Mouse (Mus musculus): ENCODE results near the gene Jsrp1. TPM values are rescaled to one million over a fixed set of nuclear protein-coding genes. Genes with fewer than 3 reads are reported as not detected.

Jsrp1 gene
- polyA plus RNA-seq, 1 experiment = 0.63 TPM

DNA sequence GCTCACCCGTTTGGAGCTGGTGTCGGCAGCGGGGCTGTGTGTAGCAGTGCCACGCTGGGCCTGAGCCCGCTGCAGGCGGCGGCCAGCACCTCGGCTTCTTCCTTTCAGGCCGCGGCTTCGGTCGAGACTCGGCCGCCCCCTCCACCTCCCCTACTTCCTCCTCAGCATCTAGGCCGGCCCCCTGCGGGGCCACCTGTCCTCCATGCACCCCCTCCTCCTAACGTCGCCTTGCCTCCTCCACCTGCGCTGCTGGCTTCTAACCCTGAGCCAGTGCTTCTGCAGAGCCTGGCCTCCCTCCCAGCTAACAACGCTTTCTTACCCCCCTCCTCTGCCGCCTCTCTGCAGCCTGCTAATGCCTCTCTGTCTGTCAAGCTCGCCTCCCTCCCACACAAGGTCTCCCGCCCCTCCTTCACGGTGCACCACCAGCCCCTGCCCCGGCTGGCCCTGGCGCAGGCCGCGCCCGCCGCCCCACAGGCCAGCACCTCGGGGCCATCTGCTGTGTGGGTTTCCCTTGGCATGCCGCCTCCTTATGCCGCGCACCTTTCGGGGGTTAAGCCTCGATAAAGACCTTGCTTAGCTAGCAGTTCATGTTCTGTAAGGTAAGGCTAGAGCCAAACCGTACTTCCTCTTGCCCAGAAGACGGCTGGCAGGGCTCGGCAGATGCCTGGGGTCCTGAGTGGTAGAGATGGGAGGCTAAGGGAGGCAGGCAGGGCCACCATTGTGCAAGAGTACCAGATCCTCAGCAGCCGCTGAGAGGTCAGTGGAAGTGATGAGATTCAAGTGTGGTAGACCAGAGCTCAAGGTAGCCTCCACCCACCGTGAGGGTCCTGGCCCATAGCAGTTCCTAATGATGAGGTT lies 20.9 kb downstream of the Jsrp1 start:
- DNase-seq (ENCODE audit: low read depth) = no peak

- DNase-seq (ENCODE audit: low read depth) = no peak
These were observed 21.7 kb downstream of the Jsrp1 start for GRCm38 (mm10) chr10:80791476-80792174.

DNA sequence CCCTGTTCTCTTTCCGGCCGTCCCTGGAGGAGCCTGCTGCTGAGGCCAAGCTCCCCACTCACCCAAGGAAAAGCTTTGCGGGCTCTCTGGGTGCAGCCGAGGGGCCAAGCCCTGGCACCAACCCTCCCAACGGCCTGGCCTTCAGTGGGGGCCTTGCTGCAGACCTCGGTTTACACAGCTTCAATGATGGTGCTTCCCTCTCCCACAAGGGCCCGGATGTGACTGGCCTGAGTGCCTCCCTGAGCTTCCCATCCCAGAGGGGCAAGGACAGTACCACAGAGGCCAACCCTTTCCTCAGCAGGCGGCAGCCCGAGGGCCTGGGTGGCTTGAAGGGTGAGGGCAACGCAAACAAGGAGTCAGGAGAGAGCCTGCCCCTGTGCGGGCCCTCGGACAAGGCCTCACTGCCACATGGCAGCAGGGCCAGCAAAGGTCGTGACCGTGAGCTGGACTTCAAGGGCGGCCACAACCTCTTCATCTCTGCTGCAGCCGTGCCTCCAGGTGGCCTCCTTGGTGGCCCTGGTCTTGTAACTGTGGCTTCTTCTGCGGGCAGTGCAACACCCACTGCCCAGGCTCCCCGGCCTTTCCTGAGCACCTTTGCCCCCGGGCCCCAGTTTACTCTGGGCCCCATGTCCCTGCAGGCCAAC lies 22.4 kb downstream of the Jsrp1 start:
- no peak for DNase-seq (ENCODE audit: low read depth)

- DNase-seq (ENCODE audit: low read depth) = no peak
These were observed 25.8 kb downstream of the Jsrp1 start for GRCm38 (mm10) chr10:80787517-80787916.

- no peak for DNase-seq (ENCODE audit: low read depth)
These were observed 27.3 kb downstream of the Jsrp1 start for GRCm38 (mm10) chr10:80785963-80786362.

- no peak for DNase-seq (ENCODE audit: low read depth)
These were observed 28.4 kb downstream of the Jsrp1 start for GRCm38 (mm10) chr10:80784871-80785270.

GRCm38 (mm10) chr10:80784302-80784701 lies 29.0 kb downstream of the Jsrp1 start:
- no peak for DNase-seq (ENCODE audit: low read depth)

GRCm38 (mm10) chr10:80779565-80779964 lies 33.7 kb downstream of the Jsrp1 start:
- DNase-seq (ENCODE audit: low read depth) = no peak

GRCm38 (mm10) chr10:80777123-80777522 lies 36.2 kb downstream of the Jsrp1 start:
- no peak for DNase-seq (ENCODE audit: low read depth)

DNA sequence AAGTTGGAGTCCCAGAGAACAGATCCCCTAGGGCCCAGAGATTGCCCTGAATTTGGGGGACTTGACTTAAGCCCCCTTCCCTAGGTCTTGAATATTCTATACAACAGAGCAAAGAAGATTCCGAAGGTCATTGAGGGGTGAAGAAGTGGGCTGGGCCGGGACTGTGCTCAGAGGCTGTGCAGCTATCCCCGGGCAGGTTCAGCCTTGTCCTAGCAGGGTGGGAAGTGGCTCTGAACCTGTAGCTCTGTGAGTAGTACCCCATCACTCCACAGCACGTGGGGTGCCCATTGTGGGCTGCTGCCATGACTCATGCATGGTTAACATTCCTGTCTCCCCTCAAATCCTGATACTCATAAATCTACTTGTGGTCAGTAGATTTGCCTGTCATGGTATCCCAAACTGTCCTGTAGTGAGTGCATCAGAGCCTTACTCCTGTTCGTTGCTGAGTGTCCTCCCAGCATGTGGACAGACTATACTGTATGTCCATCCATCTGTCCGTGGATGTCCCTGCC lies 36.9 kb downstream of the Jsrp1 start:
- no peak for DNase-seq (ENCODE audit: low read depth)

- DNase-seq (ENCODE audit: low read depth) = no peak
These were observed 37.6 kb downstream of the Jsrp1 start for GRCm38 (mm10) chr10:80775731-80776130.

GRCm38 (mm10) chr10:80774981-80775380 lies 38.3 kb downstream of the Jsrp1 start:
- no peak for DNase-seq (ENCODE audit: low read depth)

DNA sequence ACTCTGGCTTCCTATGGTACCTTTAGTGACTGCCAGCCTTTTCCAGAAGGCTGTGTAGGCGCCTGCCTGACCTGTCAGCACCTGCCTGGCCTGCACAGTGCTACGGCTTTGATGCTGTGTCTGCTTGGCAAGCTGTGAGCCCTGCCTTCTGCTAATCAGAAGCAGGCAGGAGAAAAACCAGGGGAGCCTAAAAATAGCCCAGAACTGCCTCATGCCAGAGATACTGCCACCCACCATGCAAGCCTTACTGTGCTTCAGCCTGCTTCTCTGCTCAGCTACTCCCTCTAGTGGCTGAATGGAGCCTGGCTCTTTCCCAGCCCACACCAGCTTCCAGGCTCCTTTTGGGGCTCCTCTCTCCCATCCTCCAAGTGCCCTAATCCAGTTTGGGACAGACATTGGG lies 38.7 kb downstream of the Jsrp1 start:
- no peak for DNase-seq (ENCODE audit: low read depth)

DNA sequence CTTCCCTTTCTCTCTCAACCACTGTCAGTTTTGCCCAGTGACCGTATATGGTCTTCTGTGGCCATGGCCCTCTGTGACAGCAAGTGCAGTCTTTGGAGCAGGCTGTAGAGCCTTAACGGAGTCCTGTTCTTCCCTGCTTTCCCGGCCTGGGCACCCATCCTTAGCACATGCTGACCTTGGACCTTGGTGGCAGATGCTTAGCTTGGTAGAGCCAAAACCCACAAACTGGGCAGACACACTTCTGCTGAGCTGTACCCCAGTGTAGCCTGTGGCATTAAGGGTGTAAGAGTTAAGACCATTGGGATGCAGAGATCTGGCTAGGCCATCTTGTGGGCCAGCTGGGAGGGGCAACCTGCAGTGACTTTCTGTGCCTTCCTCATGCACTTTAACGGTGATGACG lies 39.5 kb downstream of the Jsrp1 start:
- no peak for DNase-seq (ENCODE audit: low read depth)

- DNase-seq (ENCODE audit: low read depth) = no peak
These were observed 44.9 kb downstream of the Jsrp1 start for GRCm38 (mm10) chr10:80768365-80768764.

- DNase-seq (ENCODE audit: low read depth) = no peak
These were observed 47.0 kb downstream of the Jsrp1 start for GRCm38 (mm10) chr10:80766161-80766815.

DNA sequence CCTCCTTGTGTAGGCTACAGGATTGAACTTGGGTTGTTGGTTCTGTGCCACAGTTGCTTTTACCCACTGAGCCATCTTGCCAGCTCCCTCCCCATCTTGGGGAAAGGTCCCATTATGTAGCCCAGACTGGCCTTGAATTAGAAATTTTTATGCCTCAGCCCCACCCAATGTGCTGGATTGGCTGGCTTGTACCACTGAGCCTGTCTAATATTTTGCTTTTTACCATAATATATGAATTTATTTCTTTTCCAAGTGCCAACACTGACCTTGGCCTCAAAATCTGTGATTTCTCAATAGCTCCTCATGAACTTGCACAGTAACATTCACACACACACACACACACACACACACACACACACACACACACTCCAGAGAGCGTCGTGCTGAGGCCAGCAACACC lies 47.6 kb downstream of the Jsrp1 start:
- DNase-seq (ENCODE audit: low read depth) = no peak

DNA sequence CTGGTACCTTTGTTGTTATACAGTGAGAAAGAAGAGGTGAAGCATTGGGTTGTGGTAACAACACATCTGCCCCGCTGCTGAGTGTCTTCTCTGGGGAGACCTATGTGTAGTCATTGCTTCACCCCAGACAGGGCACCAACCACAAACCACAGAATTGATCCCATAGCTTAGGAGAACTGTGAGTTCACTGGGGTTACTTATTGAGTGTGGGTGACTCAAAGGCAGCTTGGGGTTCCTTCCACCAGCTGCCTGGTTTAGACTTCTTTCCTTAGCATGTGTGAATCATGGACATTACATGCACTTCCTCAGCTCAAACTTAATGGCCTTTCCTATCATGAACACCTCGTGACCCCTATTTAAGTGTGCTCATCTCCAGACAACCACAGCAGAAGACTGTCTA lies 49.8 kb downstream of the Jsrp1 start:
- no peak for DNase-seq (ENCODE audit: low read depth)

- DNase-seq (ENCODE audit: low read depth) = no peak
These were observed 51.5 kb downstream of the Jsrp1 start for GRCm38 (mm10) chr10:80761821-80762220.

DNA sequence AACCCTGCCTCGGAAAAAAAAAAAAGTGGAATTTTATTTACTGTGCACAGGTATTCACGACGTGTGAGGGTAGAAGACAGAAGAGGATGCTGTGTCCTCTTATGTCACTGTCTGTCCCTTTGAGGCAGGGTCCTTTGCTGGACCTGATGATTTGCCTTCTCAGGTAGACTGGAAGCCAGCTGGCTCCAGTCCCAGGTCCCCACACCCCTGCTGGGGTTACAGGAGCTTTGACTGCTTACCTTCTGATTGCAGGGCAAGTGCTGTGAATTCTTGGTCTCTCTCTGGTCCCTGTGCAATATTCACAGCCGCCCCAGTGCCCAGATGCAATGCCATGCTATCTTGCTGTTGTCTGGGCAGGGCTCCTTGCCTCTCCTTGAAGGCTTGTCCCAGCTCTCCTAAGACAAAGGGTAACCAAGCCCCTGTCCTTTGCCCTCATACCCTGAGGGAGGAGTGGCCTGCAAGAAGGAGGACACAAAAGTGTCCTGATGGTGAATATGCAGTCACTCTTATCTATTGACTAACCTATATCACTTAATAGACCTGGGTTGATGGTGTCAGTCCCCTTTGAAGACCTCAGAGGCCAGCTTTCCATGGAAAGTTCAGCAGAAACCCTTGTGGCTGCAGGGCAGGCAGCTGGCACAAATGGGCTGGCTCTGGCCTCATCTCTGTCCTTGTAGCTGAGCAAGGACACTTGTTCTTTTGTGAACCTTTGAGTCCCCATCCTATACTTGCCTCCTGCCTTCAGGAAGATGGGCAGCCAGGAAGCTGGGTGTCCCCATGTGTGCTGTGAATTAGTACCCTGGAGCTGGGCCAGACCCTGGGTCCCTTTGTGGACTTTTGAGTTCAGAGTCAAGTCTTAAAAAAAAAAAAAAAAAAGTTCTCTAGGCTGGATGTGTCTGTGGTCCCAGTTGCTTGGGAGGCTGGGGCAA lies 52.4 kb downstream of the Jsrp1 start:
- no peak for DNase-seq (ENCODE audit: low read depth)

- no peak for DNase-seq (ENCODE audit: low read depth)
These were observed 54.6 kb downstream of the Jsrp1 start for GRCm38 (mm10) chr10:80758651-80759050.
